Mouse (Mus musculus): ENCODE data around the gene Ptpre.

Ptpre gene

GRCm38 (mm10) chr7:135537341-135537901, at the start of gene Ptpre:
Gene Ptpre, plus strand, starts transcription at chr7:135537481.
- 4% methylated on average over 28 of the region's 28 CpGs for WGBS

DNA sequence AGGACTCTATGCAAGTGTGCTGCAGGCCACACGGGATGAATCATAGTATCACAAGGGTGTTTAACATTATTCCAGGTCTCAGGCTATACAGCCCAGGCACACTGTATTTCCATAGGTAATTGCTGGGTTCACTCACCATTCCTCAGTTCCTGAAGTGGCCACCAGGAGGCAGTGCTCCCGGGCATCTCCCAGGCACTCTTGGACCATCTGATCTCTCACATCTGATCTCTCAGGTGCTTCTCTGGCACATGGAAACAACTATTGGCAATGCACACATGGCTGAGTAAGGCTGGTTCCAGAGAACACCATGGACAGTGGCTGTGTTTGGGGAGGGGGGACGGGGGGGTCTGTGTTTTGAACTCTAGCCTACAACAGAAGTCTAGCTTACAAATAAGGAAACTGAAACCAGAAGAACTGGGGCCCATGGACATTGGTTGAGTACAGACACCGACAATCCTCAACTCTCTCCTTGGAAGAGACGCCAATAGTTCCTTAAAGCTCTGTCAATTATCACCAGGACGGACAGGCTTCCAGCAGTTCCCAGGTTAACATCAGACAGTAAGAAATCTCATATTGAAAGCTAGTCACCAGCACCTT, 49.0 kb upstream of the Ptpre start:
- 73% methylated on average over 6 of the region's 6 CpGs for WGBS

DNA sequence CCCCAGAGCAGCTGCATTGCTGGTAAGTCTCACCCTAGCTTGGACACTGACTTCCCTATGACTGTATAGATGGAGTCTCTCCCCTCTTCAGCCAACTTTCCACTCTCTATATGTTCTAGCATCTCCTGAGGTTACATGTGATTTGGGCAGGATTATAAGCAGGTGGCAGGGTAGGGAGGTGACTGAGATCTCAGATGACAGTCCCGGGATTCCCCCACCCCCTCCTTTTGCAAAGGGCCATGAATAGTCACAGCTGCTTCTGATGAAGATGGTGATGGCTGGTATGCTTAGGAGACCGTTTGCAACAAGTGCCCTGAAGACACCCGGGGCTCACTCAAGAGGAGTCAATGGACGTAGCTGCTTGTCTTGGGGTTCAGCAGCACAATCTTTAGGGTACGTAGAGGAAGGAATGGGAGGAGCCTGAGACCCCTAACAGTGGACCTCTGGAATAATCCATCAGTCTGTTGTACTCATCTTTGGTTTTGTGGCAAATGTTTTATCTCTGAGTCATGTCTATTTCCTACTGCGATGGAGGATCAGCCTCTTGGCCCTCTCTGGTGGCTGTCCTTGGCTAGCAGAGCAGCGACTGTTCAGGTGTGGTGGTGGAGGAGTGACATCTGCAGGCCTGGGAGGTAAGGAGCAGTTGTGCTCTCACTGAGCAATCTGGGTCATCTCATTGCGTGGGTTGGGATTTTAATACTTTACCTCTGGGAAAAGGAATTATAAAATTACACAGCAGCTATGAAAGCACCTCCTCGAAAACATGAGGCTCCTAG, 47.4 kb upstream of the Ptpre start:
- 84% methylated on average over 9 of the region's 9 CpGs for WGBS

GRCm38 (mm10) chr7:135490500-135490886, 46.8 kb upstream of the Ptpre start:
- WGBS = 71% methylated on average over 8 of the region's 8 CpGs

- 55% methylated on average over 3 of the region's 3 CpGs for WGBS
Observed at GRCm38 (mm10) chr7:135495303-135495702, 42.0 kb upstream of the Ptpre start.

GRCm38 (mm10) chr7:135498565-135499186, 38.6 kb upstream of the Ptpre start:
- 88% methylated on average over 3 of the region's 3 CpGs for WGBS

GRCm38 (mm10) chr7:135499403-135499802, 37.9 kb upstream of the Ptpre start:
- 51% methylated on average over 2 of the region's 2 CpGs for WGBS

GRCm38 (mm10) chr7:135506506-135506905, 30.8 kb upstream of the Ptpre start:
- WGBS = 97% methylated on average over 5 of the region's 5 CpGs

DNA sequence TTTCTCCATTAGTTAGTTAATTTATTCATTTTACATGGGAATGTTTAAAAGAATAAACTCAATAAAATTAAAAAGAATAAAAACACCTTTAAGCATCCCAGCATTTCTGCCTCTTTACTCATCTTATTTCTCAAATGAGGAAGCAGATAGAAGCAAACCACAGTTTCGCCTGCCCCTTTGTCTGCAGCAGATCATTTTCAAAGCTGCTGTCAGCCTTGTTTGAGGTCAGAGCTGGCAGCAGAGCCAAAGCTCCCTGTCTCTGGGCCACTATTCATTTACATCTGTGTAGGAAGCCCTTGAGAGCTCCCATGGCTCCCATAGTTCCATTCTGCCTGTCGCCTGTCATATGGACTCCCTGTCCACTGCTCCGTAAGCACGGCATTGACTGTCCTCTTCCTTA, 28.7 kb upstream of the Ptpre start:
- 73% methylated on average over 4 of the region's 4 CpGs for WGBS

DNA sequence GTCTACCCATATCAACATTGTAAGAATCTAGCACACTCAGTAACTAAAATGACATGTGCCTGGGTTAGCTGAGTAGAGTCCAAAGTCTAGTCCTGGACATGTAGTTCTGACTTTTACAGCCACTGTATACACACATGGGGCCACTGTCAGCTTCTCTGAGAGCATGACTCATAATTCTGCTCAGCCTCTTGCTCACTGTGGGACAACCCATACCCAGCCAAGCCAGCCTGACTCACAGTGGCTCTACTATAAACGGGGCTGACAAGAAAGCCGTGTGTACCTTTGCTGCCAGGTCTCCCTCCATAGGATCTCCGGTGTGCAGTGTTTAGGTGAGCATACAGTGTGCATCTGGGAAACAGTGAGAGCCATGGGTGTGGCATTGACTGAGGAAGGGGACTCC, 28.0 kb upstream of the Ptpre start:
- 70% methylated on average over 3 of the region's 3 CpGs for WGBS

- 93% methylated on average over 5 of the region's 5 CpGs for WGBS
Observed at GRCm38 (mm10) chr7:135510431-135510830, 26.9 kb upstream of the Ptpre start.

DNA sequence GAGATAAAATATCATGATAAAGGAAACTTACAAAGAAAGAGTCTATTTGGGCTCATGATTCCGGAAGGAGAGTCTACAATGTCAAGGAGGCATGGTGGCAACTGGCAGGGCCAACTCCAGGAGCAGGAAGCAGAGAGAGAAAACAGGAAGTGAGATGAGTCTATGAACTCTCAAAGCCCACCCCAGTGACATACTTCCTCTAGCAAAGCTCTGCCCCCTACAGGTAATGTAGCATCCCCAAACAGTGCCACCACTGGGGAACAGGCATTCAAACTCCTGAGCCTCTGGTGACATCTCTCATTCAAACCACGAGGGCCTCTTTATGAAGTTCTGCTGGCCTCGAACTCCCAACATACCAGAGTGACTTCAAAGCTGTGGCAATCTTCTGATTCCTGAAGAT, 25.6 kb upstream of the Ptpre start:
- 91% methylated on average over 3 of the region's 3 CpGs for WGBS

GRCm38 (mm10) chr7:135517191-135517590, 20.1 kb upstream of the Ptpre start:
- 78% methylated on average over 4 of the region's 4 CpGs for WGBS

DNA sequence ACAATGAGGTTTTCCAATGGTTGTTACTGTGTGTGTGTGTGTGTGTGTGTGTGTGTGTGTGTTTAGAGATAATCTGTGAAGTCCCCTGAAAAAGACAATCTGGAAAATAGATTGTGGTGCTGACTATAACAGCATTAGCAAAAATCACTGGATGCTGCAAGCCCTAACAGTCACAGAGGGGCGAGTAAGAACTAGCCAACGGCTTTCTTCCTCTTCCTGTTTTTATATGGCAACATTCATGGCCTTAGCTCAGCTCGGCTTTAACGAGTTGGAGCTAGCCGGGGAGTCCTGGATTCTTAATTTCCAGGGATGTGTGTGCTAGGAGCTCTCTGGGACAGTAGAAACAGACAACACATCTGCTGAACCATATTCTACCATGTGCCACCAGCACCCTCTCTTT, 17.0 kb upstream of the Ptpre start:
- 66% methylated on average over 5 of the region's 5 CpGs for WGBS

GRCm38 (mm10) chr7:135521755-135522512, 15.3 kb upstream of the Ptpre start:
- 79% methylated on average over 15 of the region's 15 CpGs for WGBS

- 48% methylated on average over 4 of the region's 4 CpGs for WGBS
Observed at GRCm38 (mm10) chr7:135523981-135524380, 13.3 kb upstream of the Ptpre start.

DNA sequence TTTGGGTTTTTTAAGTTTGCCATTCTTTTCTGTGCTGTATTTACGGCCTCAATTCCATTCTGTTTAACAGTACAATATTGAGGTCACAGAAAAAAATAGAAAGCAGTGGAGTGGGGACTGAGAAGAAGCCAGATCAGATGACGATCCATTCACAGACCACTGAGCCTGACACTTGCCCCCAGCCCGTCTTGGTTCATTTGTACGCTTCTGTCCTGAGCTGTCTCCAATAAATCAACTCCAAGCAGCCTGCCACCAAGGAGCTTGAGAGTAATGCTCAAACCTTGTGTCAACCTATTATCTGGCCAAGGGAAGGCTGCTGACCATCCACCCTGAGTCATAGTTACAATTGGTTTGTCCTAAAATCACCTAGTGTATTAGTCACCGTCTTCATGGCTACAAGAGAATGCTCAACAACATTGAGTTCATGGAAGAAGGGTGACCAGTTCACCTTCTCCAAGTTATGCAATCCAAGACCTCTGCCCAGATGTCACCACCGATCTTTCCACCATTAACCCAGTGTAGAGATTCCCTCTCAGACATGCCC, 12.8 kb upstream of the Ptpre start:
- WGBS = 91% methylated on average over 6 of the region's 6 CpGs

DNA sequence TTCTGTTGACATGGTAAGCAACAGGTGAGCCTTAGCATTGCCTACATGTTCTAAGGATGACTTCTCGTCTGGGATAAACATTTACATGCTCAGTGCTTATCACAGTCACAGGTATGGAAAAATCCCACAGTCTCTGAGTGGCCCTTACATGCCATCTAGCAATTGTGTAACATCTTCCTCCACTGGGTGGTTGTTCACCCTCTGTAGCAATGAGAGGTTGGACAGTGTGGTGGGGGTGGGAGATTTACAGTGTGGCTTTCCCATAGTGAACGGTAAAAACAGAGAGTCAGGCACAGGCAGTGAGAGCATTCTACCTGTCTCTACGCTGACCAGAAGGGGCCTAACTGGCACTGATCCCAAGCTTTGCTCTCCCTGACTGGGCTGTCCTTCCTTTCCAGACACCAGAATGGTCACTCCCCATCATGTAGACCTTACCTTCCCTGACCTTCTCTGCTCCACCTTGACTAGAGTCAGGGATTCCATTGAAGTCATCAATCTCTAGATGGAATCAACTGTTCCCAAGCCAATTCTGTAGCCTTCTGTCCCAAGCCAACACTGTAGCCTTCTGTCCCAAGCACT, 10.6 kb upstream of the Ptpre start:
- WGBS = 90% methylated on average over 3 of the region's 3 CpGs

DNA sequence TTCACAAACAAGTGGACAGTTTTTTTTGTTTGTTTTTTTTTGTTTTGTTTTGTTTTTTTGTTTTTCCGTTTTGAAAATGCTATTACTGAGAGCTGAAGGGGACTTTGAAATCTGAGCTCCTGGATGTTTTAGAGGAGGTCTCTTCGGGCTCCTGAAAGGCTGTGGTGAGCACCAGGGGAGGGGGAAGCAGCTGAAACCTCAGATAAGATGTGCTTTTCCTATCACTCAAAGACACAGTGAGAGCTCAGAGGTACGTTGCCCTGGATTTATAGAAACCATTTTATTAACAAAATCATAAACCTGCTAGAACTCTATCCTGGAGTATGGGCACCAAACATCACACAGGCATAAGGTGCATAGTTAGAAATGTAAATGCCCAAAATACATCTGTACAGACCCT, 10.1 kb upstream of the Ptpre start:
- WGBS = 72% methylated on average over 3 of the region's 3 CpGs

DNA sequence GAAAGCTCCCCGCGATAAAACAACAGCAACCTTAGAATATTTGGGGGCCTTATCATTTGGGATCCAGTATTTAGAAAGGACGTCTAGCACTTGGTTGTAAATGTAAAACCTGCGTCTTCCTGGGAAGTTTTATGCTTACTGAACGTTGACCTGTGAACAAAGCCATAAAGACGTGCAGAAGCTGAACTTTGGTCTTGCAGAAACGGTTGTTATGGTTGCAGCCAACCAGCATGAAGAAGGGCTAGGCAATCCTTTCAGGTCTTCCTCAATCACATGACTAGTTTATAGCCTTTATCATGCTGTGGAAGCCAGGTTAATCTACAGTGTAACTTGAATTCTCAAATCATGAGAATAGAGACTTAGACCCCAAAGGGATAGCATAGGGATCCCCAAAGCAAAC, 8.8 kb upstream of the Ptpre start, which contains the start of gene Clrn3:
TSS of gene Clrn3 (minus strand) at position 140 of the 400 bp plus-strand sequence.
- WGBS = 94% methylated on average over 7 of the region's 7 CpGs

DNA sequence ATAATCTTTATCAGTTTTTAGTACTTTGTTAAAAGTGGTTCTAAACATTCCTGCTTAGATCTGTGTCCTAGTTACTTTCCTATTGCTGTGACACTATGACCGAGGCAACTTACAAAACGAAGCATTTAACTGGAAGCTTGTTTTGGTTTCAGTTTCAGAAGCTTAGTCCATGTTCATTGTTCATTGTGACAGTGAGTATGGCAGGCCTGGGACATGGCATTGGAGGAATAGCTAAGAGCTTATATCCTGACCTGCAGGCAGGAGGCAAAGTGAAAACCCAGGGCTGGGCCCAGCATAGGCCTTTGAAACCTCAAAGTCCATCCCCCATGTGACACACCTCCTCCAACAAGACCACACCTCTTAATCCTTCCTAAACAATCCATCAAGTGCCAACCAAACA, 8.2 kb upstream of the Ptpre start:
- 88% methylated on average over 2 of the region's 2 CpGs for WGBS
